Mouse (Mus musculus) fat pad, adult 2 months (tissue): ENCODE data around the gene Pgghg.

ENCODE experiments used
- DNase-seq: peaks from one replicate; pipeline ENCODE4 v3.0.0-alpha.2; 2011; ENCODE audit warnings: low read depth, low spot score; ENCODE audit errors: extremely low read depth

Pgghg gene

DNA sequence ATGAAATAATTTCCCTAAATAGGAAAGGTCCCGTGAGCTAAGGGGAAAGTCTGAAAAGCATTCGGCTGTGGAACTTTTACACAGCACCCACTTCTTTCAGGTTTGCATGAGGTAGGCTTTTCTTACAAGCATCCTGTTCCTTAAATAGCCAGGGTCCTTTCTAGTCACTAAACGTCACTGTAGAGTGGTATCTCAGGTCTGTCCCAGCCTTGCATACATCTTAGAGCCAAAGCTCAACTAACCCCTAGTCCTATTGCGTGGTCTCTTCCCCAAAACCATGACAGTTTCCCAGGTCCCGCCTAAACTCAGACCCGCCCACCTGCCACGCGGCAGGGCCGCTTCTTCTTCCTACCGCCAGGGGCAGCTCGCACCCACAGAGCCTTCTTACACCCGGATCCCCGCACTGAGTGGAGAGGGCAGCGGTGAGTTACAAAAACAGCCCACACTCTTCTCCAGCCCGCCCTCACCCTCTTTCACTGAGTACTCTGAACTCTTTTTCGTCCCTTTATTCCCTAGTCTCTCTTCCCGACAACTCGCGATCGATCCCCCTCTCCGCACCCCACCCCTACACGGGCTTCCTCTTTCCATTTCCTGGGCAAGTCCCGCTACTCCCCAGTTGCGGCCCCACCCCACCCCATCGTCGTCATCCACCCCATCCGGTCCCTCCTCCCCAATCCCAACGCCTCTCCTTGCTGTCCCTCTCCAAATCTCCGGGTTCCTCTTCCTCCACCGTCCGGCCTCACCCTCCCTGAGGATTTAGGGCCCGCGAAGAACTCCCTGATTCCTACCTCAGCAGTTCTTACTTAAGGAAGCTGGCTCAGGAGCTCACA is at the start of gene Pgghg:
Pgghg (plus strand) TSS at position 170 of the 830 bp plus-strand sequence.
- no peak for DNase-seq

DNA sequence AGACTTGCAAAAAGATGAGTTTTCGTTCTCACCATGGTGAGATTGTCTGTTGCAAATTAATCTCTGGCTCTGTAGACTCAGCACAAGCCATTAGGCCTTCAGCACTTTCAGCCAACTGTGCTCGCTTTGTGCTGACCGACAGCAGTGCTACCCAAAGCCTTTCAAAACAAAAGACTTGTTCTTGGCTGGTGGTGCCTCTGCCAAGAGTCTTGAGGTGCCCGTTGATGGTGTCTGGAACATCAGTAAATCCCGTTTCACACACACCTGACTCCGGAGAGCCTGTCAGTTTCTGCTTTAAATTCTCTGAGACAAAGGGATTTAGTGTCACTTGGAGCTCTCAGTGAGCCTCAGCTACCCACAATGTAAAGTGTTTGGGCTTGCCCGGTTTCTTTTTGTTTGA is 47.2 kb upstream of the Pgghg start:
- peak; percentile 92 for DNase-seq

DNA sequence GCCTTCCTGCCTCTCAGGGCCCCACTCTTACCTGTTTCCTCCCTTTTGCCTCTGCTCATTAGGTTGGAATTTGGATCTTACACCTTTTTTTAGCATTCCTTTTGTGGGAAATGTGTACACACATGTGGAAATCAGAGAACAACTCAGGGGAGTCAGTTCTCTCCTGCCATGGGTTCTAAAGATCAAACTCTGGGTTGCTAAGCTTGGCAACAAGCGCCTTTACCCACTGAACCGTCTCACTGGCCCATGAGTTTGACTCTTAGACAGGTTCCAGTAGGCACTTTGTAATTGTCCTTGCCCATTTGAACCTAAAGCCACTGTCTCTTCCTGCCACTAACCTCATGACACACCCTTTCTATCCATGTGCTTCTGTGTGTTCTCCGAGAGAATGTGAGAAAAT is 46.6 kb upstream of the Pgghg start:
- DNase-seq: no peak

DNA sequence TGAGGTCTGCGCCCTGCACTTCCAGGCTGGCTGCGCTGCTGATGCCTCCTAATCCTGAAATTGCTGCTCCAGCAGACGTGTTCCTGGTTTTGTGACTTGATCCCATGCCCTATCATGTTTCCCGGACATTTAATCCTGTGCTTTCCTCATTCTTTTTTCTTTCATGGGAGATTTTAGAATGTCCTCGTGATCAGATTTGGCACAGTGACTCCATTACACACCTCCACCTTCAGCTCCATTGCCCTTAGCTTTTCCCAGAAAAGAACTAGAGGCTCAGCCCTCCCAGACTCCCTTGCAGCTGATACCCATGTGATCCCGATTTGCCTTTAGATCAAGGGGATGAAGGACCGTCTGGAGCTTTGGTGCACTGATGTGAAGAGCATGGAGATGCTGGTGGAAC is 43.3 kb upstream of the Pgghg start:
- DNase-seq: peak; percentile 58

DNA sequence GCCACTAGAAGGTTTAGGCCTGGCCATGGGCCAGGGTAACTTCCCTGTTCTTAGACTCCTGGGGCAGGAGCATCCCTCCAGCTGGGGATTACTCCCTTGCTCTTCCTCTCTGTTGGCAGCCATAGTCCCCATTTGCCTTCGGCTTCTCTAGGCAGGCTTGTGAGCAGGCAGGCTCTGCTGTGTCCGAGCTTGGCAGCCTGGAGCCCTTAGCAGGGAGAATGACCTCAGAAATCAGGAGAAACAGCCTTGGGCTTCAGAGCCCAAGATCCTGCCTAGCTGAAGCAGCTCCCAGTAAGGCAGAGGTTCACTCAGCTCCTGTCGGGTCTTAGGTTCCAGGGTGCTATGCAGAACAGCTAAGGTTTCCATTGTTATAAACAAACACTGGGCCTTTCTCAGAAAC is 42.1 kb upstream of the Pgghg start:
- DNase-seq: peak; percentile 81

DNA sequence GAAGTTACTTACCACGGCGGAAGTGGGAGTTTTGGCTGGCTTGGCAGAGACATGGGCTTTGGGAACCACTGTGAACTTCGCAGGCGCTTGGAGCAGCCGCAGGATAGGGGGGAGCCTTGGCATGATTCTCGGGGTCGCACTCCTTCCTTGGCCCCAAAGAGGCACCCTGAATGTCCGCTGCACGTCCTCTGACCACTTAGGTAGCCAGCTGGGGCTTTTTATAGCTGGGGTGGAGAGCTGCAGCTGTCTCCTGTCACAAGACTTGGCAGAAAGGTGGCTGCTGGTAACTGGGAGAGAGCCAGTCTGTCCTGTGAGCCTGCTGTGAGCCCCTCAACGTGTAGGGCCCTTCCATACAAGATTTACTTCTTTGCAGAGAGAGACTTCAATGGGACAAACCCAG is 41.0 kb upstream of the Pgghg start, which contains the start of gene Cox8b:
Cox8b (minus strand) TSS at position 227 of the 400 bp plus-strand sequence.
- no peak for DNase-seq

DNA sequence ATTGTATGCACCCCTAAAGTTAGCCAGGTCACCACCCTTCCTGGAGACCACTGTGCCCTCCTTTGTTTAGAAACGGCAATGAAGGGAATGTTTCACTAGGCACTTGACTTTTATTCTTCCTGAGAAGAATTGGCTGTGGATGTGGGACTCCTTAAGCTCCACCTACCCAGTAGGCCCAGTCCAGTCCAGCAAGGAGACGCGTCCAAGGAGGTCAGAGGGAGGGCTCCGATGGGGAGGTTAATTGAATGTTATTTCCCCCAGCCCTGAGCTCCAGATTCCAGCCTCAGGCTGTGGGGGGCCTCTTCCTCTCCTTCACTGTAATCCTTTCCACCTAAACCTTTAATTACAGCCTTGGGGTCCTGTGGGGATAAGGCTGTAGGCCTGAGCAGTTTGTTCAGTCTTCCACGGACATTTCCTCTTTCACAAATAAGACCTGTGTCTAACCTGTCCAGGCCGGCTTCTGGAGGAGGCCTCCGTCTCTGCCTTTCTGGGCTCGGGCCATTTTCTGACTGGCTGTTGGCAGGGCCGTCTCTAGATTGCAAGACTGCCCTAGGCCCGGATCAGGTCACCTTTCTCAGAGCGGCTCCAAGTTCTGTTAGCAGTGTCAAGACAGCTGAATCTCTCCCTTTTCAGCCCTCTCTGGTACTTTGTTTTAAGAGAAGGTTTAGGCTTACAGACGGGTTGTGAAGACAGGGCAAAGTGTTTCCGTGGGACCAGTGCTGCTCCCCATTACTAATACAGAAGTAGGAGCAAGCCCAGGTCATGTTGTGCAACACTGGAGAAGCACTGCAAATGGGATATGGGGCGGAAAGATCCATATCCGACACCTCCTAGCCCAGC is 38.9 kb upstream of the Pgghg start:
- DNase-seq: peak; percentile 87

DNA sequence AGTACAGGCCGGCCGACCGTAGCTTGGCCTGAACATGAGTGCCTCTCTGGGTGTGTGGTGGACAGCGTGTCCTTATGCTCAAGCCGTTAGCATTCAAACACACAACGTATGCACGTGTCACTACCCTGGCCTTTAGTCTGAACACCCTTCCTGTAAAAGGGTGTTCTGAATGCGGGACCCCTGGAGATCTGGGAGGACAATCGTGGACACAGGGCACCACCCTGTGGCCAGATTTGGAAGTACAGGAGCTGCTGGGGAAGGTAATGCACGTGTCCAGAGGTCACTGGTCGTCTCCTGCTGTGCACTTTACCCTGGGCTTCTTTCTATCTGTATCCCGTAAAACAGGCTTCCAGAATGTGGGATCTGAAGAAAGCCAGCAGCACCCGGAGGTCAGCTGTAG is 38.0 kb upstream of the Pgghg start:
- DNase-seq: no peak

DNA sequence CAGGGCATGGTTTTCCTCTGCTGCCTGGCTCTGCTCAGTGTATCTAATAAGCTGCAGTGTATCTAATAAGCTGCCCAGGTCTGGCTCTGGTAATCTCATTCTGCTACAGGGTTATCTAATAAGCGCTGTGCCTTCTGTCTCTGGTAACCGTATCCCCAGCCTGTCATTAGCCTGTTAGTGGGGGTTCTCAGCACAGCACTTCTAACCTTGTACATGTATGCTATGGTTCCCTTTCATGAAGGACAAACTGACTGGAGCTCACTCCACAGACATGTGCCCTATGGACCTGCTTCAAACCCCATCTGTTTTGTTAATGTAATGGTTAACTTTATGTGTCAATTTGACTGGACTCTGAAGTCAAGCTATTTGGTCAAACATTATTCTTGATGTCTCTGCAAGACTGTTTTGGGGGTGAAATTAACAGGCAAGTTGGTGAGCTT is 35.5 kb upstream of the Pgghg start:
- DNase-seq: no peak

DNA sequence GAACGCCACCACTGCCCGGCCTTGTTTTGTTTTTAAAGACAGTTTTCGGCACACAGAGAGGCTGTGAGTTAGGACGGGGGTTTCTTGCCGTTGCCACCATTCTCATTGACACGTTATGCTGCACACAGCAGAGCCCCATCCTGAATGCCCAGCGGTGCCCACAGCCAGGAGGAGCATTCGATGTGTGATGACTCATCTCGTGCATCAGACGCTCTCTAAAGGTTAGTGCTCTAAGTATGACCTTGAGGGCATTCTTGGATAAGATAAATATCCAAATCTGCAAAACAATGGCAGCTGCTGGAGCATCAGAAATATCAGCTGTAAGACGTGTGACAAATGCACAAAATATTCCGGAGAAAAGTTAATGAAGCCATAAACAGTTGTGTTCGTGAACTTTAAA is 34.1 kb upstream of the Pgghg start:
- DNase-seq: no peak

DNA sequence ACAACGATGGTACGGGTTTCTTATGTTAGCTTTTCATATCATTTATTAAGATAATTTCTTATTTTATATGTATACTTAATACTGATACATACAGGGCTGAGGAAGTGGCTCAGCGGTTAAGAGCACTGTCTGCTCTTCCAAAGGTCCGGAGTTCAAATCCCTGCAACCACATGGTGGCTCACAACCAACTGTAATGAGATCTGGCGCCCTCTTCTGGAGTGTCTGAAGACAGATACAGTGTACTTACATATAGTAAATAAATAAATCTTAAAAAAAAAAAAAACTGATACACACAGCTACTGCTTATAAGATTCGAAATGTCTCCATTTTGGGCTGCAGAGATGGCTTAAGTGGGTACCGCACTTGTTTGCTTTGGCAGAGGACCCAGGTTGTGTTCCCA is 33.5 kb upstream of the Pgghg start:
- DNase-seq: no peak

DNA sequence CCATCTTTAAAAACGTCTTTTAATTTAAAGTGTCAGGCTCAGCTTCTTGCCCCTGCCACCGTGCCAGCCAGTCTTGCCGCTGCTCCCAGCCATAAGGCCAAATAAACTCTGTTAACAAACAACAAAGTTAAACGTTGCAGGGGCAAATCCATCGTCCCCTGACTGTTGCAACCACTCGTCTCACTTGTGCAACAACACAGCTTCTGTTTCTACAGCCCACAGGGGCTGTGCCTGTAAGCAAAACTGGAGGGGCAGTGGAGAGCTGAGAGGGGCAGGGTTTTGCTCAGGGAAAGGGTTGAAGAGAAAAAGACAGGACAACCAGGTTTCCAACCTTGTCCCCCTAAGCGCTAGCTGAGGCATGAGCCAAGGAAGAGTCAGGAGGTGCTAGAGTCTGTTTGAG is 33.0 kb upstream of the Pgghg start:
- DNase-seq: no peak

DNA sequence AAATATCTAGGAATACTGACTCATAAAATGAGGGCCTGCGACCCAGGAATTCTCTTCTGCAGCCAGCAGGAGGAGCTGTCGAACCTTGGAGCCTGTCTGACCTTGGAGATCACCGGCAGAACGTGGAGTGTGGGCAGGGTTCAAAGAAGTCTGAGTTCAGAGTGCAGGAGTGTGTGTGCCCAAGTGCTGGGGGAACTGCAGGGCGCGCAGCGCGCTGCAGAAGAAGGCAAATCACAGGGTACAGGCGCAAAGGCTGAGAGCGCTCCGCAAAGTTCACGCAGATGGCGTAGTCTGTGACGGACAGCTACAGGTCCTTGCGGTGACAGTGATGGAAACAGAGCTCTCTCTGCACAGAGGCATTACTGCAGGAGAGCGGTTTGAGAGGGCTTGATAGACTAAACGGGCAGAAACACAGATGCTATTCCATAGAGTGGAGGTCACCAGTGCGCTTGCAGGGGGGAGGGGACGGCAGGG is 32.5 kb upstream of the Pgghg start:
- DNase-seq: no peak

DNA sequence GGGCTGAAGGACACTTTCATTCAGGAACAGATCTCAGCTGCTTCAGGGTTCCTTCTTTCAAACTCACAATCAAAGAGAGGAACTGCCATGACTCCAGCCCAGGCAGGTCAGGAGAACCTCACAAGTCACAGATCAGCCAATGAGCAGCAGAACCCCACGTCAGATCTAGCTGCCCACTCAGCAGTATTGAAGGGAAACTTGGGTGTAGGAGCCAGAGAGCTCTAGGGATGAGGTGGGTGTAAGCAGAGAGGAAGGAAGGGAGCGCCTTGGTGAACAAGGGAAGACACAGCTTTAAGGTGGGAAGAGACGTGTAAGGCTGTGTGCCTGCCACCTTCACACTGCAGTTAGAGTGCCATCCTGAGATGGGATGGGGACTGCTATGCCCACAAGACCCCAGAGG is 28.9 kb upstream of the Pgghg start:
- no peak for DNase-seq

DNA sequence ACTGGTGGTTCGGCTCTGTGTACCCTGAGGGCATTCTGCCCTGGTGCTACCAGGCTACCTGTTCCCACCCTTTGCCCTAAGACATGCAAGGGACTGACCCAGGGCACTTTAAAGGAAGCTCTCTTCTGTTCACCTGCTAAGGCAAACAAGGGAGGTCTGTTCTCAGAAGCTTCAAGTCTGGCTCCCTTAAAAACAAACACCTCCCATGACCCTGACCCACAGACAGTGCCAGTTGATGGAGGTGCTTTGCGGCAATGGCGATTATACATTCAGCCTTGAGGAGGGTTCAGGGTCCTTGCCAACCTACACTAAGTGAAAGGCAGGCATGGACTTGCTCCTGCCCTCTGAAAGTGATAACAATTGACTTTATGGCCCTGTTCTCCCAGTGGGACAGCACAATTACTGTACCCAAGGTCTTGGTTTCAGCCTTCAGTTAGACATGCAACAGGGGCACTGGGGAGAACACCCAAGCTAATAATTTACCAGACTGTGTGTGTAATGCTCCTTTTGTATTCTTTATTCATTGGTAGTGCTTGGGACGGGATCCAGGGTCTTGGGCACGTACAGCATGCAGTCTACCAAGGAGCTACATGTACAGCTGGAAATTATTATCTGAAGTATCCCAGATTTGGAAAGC is 28.2 kb upstream of the Pgghg start:
- no peak for DNase-seq

DNA sequence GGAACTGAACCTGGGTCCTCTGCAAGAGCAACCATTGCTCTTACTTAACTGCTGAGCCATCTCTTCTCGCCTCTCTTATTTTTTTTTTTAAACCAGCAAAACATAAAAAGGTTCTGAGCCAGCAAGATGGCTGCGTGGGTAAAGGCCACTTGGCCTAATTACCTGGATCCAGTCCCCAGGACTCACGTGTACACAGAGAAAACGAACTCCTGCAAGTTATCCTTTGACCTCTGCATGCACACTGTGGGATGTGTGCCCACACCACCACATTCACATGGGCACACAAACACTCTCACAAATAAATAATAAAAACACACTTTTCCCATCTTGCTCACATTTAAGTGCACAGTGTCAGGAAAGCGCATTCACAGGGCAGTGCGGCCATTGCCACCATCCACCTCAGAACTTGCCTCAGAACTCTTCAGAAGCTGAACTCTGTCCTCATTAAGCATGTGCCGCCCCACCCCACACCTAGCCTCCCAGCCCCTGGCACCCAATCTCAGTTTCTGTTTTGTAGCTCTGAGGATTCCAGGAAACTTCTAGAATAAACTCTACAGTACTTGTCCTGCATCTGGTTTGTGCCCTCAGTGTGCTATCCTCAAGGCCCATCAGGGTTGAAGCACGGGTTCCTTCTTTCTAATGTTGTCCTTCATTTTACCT is 27.0 kb upstream of the Pgghg start:
- no peak for DNase-seq

DNA sequence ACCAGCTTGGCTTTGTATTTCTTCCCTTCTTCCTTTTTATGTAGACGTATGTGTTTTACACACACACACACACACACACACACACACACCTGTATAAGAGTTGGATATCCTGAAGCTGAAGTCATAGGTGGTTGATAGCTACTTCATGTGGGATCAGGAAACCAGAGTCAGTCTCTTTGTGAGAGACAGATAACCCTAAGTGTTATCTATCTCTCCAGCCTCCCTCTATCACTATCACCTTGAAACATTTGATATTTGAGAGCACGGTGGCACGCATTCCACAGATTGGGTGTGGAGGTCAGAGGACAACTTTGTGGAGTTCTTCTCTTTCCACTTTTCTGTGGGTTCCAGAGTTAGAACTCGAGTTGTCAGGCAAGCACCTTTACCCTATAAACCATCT is 21.3 kb upstream of the Pgghg start:
- no peak for DNase-seq

DNA sequence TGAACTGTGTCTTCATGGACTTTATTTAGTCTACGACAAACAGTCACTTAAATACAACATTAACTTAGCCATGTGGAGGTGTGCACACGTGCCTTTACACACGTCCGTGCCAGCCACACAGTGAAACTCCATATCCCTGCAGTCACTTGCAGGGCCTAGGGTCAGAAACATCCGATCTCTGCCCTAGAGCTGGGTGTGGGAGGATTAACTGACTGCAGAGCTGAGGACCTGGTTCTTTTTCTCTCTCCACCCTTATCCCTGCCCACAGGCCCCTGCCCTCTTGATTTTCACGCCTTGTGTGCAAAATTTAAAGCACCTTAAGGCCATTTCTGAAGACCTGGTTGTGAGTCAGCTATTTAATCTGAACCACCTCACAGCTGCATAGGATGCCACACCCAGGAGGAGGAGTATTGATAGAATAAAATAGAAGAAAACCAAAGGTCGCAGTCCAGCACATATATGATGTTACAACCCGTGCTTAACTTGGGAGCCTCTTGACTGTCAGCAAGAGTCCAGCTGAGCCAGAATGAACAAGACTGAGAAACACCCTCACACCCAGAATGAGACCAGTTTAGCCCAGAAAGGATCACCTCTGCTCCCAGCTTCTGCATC is 20.7 kb upstream of the Pgghg start, which contains the start of gene Nlrp6:
Nlrp6 (plus strand) TSS at position 485 of the 612 bp plus-strand sequence.
- no peak for DNase-seq

DNA sequence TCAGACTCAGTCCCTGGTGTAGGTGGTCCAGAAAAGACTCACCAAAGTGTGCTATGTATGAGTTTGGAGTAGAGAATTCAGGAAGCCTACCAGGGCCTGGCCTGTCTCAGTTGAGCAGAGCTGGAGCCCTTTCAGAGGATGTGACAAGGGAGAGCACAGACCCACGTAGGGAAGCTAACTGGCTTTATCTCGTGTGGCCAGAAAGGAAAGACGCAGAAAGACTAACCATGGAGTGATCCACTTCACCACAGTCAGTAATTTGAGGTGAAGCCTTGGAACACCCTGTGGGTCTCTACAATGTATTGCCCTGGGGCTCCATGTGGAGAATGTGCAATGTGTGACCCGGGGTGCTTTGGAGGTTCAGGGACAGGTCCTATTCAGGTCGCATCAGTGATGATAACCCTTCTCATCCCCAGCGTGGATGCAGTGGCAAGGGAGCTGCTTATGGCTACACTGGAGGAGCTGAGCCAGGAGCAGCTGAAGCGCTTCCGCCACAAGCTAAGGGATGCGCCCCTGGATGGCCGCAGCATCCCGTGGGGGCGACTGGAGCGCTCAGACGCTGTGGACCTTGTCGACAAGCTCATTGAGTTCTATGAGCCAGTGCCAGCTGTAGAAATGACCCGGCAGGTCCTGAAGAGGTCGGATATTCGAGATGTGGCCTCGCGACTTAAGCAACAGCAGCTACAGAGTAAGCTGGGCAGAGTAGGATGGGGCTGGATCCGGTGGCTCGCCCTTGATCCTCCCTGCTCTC is 19.8 kb upstream of the Pgghg start:
- DNase-seq: no peak
